Mouse (Mus musculus): ENCODE data around the gene Paxip1.

Gene Paxip1

DNA sequence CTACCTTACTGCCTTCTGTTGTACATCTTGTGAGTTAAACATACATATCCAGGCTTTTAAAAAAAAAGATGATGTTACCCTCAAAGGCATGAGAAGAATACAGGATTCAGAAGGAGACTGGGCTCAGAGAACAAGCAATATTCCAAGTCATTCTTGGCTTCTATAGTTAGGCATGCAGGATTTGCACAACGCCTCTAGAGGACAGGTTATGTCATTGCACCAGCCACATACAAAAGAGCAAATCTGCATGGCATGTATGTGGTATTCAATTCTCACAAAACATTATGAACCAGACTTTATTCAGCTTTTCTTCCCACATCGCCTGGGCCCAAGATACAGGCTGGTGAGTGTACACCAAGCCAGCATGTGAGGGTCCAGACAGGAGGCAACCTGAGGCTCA is 67.0 kb downstream of the Paxip1 start:
- no peak for DNase-seq (ENCODE audit: low spot score in 2 of 2)

DNA sequence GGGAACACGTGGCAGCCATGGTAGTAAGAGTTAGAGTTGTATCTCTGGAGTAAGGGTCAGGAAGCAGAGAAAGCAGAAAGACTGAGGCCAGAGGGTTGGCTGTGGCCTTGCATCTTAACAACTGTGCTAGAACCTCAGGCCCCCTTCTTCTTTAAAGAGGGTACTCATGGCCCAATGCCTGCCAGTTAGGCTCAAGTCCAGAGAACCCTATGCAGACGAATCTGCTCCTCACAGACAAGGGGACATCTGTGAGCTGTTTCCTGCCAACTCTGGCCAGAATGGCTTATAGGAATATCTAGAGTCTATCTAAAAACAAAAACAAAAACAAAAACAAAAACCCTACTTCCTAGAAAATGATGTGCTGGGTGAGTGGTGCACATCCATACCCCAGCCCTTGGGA is 72.2 kb downstream of the Paxip1 start:
- DNase-seq (ENCODE audit: low spot score in 2 of 2), result no peak

DNA sequence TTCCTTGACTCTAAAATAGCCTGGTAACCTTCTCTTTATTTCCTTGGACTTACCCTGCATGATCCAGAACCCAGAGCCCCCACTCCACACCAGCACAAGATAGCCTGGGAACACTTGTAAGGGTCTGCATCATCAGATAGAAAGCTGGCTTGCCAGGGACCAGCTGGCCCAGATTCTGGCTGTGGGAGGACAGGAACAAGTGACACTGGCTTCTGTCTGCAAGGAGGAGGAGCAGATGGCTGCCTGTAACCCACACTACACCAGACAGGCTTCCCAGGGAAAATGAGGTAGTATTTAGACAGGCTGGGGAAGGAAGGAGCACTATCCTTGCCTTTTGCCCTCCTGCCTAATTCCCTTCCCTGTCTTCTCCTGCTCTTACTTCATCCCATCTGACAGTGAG is 74.2 kb downstream of the Paxip1 start:
- no peak for DNase-seq (ENCODE audit: low spot score in 2 of 2)

DNA sequence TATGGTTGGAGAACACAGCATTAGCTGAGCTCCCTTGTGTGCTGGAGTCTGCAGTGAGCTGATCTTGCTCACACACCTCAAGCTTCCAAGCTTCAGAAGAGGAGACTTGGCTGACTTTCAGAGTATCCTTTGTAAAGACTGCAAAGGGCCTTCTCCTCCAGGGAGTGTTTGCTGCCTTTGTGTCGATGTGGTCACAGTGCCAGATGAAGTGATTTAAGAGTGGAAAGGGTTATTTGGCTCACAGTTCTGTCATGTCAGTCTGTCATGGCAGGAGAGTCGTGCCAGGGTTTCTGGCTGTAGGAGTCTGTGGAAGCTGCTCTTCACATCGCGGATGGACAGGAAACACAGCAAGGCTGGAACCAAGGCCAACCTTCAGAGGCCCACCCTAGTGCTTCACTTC is 75.5 kb downstream of the Paxip1 start:
- no peak for DNase-seq (ENCODE audit: low spot score in 2 of 2)

DNA sequence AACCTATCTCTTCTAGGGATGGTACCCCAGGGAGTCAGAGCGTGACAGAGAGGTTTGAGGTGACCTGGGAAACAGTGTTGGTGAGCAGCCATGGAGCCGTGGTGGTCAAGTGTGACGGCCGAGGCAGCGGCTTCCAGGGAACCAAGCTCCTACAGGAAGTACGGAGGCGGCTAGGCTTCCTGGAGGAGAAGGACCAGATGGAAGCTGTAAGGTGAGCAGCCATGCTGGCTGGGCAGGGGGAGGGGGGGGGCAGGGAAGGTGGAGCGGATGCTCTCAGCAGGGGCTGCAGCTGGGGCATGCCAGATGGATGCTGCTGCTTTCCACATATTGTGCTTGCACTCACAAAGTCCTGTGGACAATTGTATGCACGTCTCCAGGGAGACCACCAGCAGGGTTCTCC is 77.1 kb downstream of the Paxip1 start:
- DNase-seq (ENCODE audit: low spot score in 2 of 2), result no peak

DNA sequence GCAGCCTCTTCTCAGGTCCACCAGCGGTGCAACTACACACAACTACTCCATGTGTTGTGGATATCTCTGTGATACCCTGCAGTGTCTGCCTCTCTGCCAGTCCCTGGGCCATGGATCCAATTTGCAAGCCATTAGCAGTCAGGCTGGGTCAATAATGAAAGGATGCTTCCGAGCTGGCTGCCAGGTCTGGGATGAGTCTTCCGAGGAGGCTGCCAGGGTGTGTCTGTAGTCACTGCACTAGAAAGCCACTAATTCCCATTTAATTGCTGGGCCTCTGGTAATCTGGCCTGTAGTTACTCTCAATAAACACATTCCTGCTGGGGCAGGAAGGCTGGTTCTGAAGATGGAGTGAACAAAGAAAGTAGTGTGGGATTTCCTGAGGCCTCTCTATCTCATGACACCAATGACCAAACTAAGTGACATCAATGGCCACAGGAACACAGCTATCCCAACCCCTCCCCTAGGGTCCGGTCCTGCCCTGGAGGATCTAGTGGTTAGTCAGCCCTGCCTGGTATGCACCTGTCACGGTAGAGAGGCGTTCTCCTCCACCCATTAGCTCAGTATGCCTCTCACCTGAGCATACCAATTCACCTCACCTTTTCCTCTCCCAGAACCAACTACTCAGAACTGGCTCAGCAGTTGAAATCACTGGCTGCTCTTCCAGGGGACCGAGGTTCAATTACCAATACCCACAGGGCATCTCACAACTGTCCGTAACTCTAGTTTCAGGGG is 79.9 kb downstream of the Paxip1 start:
- DNase-seq (ENCODE audit: low spot score in 2 of 2), result no peak

DNA sequence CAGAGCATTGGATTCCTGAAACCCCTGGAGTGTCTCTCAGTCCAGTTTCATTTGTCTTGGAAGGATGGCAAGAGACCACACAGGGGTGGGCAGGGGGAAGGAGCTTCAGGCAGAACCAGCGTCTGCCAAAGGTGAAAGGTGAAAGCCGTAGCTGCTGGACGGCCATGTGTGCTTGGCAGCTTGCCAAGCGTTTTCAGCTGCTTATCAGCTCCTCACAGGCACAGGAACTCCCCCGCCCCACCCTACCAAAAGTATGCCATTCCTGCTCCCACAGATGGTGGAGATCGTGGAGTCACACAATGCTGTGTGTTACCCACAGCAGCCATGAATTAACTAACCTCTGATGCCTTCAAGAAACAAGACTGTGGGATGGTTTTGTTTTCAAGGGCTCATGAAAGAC is 83.3 kb downstream of the Paxip1 start:
- no peak for DNase-seq (ENCODE audit: low spot score in 2 of 2)

DNA sequence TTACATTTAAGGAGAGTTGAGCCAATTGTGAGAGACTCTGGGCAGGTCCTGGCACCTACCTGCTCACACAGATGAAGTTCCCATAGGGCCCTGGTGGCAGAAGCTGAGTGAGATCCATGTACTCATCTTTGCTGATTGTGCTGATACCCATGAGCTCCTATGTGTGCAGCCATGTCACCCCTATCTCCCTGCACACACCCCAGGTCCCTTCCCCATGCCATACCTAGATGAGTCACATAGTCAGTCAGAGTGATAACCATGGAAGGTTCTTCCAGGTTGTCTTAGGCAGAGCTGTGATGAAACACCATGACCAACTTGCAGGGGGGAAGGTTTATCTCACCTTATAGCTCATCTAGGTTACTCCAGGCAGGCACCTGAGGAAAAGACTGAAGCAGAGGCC is 84.2 kb downstream of the Paxip1 start:
- DNase-seq (ENCODE audit: low spot score in 2 of 2), result no peak

DNA sequence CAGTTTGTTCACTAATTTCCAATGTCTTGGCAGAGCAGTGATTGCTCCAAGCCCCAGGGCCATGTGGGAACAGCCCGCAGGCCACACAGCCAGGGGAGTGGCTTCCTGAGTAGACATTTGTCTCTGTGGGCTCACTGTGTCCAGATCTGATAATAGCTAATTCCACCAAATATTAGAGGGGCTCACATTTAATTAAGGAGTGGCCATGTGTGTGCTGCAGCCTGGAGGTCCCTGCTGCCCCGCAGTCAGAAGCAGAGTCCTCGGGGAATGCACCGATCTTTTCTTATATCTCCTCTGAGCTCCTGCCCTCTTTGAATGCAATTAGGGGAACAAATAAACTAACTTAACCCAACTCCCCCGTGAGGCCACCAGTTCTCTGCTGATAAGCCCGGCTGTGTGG is 84.9 kb downstream of the Paxip1 start:
- DNase-seq (ENCODE audit: low spot score in 2 of 2), result no peak

DNA sequence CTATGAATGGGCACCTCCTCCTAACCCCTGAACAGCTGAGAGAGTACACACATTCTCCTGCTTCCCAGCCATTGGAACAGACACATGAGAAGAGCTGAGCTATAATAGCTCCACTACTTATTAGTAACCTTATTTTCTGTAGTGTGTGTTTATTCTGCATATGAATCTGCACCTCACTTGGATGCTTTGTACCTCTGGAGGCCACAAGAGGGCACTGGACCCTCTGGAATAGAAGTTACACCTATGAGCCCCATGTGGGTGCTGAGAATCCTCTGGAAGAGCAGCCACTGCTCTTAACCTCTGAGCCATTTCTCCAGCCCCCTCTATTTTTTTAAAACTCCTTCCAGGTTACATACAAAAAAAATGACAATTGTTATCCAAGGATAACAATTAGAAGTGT is 86.5 kb downstream of the Paxip1 start:
- DNase-seq (ENCODE audit: low spot score in 2 of 2), result no peak

DNA sequence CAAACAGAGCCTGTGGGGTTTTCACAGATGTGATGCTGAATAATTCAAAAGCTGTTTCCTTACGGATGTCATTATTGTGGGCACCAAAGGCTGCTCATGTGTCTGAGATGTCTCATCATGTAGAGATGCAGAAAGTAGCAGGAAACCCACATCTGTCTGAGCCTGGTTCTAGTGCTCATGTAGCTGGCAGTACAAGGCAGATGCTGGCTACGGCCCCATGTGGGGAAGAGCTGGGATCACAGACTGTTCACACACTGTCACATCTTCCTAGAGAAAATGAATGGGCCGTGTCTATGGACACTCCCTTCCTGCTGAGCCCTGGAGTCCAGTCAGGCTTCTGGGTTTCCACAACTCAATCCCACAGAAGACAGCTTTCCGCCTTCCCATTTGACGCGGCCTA is 89.0 kb downstream of the Paxip1 start:
- no peak for DNase-seq (ENCODE audit: low spot score in 2 of 2)

All from urinary bladder, postnatal 4 days (tissue).